Mouse (Mus musculus) heart, postnatal 25 days (tissue): ENCODE data around the gene Acsl3. TPM values are rescaled to one million over a fixed set of nuclear protein-coding genes. Genes with fewer than 3 reads are reported as not detected.

Source experiments
- DNase-seq: peaks from one replicate; pipeline ENCODE4 v3.0.0; 2022; ENCODE audit warnings: low spot score
- intact Hi-C: fragments of 180-260 bp; cut with DNase I; formaldehyde crosslinking; loops from one replicate; pipeline ENCODE4 v1.15.1; 2025
- total RNA-seq, 2 experiments: library from RNA; stranded (reverse); gene quantifications; 2 replicates each; pipeline ENCODE4 v1.2.3; 2021

The Acsl3 gene
- total RNA-seq, 2 experiments from 2014 or later: 3.7 to 4.4 TPM

DNA sequence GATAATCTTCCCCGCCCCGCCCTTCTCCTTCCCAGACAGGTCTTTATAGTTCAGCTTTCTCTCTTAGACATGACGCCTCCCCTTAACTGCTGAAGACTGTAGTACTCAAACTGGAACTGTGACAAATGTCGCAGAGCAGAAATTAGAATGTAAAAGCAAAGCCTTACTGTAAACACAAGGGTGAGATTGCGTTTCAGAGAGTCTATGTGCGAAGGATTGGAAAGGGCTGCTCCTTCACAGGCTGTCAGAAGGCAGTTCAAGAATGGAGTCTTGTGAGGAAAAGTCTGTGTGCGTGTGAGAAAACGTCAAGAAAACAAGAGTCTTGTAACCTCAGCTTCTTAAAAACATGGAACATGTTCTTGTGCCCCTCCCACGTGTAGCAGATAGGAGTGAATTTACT, 74.7 kb downstream of the Acsl3 start:
- intact Hi-C loops: no loop called here
- DNase-seq: no peak

DNA sequence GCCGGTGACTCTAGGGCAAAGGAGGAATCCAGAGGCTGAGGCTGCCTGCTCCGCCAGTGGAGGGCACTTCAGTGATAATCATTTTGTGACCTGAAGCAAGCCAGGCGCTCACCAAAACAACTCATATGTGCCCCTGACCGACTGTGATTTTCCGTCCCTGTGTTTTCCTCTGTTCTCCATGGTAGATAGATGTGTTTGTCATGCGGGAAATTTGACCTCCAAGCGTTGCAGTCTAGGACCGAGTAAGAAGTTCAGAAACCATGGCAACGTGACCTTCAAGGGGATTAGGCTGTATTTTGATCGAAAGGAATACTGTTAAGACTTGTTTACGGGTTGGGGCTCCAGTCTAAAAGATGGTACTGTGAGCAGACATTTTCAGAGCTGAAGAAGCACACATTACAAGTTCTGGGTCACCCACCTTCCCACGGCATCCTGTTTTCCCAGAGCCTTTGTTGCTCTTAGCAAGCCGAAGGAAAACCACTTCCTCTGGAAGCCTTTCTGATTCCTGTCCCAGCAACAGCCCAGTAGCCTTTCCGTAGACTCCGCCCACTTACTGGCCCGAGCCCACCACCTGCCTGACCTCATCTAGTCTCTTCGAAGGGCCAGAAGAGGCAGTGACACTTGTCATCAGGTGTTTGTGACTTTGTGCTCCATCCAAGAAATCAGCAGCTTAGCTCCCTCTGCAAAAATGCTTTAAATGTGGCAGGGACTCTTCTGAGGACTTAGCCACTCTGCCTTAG, 76.8 kb downstream of the Acsl3 start:
- no peak for DNase-seq

GRCm38 (mm10) chr1:78737646-78738045, 80.0 kb downstream of the Acsl3 start:
- no peak for DNase-seq
- intact Hi-C loops: no loop called here

More for the DNA sequence above, 76.8 kb downstream of the Acsl3 start:
- intact Hi-C loops: no loop called here

DNA sequence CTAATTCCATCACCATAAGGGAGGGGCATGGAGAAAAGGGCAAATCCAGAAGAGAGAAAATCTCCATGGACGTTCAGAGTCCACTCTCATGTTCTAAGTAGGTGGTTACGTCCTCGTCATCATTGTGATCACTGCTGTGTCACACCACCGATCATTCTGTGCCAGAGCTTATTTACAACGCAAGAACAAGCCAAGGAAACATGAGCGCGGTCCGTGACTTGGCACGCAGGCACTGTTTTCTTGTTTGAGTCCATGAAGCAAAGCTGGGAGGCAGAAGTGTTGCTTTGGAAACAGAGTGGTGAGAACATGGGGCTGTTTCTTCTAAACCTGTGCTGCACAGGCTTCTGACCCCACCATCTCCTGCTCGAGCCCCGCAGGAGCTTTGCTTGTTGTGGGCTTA, 83.1 kb downstream of the Acsl3 start:
- intact Hi-C loops: loop anchor here (10.0 kb wide), 1 partner anchor 74 kb away; the partner anchor contains the start of gene Kcne4
- no peak for DNase-seq

GRCm38 (mm10) chr1:78742198-78742597, 84.6 kb downstream of the Acsl3 start:
- intact Hi-C loops: loop anchor here (10.0 kb wide), 1 partner anchor 73 kb away; the partner anchor contains the start of gene Kcne4
- DNase-seq: no peak

- no peak for DNase-seq
- intact Hi-C loops: loop anchor here (10.0 kb wide), 1 partner anchor 71 kb away; the partner anchor contains the start of gene Kcne4
These were observed 85.7 kb downstream of the Acsl3 start for GRCm38 (mm10) chr1:78743318-78743717.

GRCm38 (mm10) chr1:78745230-78745777, 87.7 kb downstream of the Acsl3 start:
- DNase-seq: peak; percentile 28
- intact Hi-C loops: loop anchor here (10.0 kb wide), 1 partner anchor 69 kb away; the partner anchor contains the start of gene Kcne4

Other genes with a start within 250 kb of the Acsl3 start
- 10 to 100 TPM; 52.2 to 52.7 TPM for gene Farsb, start 168.9 kb upstream of the Acsl3 start, total RNA-seq
- not detected for gene Mogat1, start 146.8 kb upstream of the Acsl3 start, total RNA-seq
- gene BC035947, start 145.7 kb upstream of the Acsl3 start, total RNA-seq: under 1 TPM in 1 of 2 experiments, not detected in 1; 0.08 TPM
- 1 to 10 TPM; 1.0 to 1.3 TPM for gene Utp14b, start 213 bp downstream of the Acsl3 start, total RNA-seq
- gene Kcne4, start 158.9 kb downstream of the Acsl3 start, total RNA-seq: 1 to 10 TPM; 1.2 to 2.1 TPM